Mouse (Mus musculus) embryonic fibroblast, embryonic 13.5 days (primary cell): ENCODE data around the gene Unk.

ENCODE experiments used
- CTCF ChIP-seq: IDR thresholded peaks from 2 replicates; pipeline ENCODE4 v1.5.1; 2011; ENCODE audit warnings: mild to moderate bottlenecking, control low read depth, low read length, moderate library complexity, borderline replicate concordance; ENCODE audit not compliant: insufficient read depth
- POLR2A ChIP-seq: IDR thresholded peaks from 2 replicates; pipeline ENCODE4 v1.6.1; 2011; ENCODE audit warnings: low read depth, mild to moderate bottlenecking, control low read depth, low read length, moderate library complexity

- TF ChIP-seq CTCF: no peak
- TF ChIP-seq POLR2A: no peak
Measured at GRCm38 (mm10) chr11:116077446-116078204, 47.5 kb downstream of the Unk start, which contains the start of gene Unc13d.
